Mouse (Mus musculus) urinary bladder, postnatal 4 days (tissue): ENCODE data around the gene Rtn4r.
"Not testable (repeated sequence)": the region's sequence is repeated elsewhere in the genome, so short reads cannot be mapped to it uniquely, and the experiment has no call there.

Experiments
- DNase-seq, 2 experiments: peaks; one replicate each; pipeline ENCODE4 v3.0.0; 2021 to 2022; ENCODE audit warnings: low spot score in 2 of 2

Gene Rtn4r

DNA sequence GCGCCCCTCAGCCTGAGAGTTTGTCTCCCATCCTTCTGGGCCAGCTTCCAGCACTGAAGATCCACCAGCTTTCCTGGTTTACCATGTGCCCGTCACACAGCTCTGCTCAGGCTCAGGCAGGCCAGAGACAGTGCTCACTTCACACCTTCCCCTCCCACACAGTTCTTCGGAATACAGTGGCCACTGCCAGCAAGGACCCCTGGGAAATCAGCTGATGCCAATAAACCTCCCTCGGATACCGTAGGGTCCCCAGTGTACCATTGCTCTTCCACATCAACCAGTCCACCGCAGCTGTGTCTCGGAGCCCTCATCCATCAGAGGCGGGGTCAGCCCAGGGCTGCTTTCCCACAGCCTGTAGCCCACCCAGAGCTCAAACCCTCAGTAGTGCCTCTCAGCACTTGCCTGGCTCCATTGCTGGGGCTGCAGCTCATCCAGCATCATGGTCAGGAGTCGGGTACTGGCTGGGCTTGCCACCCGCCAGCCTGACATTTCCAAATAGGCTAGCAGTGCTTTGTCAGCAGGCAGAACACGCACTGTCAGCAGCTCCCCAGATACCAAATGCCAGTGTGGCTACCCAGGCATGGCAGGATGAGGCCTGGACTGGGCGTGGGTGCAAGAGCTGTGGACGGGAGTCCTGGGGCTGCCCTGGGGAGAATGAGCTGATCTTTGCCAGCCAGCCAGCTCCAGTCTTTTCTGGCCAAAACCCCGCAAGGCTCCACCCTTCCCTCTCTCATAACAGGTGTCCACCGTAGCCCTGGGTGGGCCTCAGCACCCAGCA, 67.0 kb downstream of the Rtn4r start:
- DNase-seq = no peak

DNA sequence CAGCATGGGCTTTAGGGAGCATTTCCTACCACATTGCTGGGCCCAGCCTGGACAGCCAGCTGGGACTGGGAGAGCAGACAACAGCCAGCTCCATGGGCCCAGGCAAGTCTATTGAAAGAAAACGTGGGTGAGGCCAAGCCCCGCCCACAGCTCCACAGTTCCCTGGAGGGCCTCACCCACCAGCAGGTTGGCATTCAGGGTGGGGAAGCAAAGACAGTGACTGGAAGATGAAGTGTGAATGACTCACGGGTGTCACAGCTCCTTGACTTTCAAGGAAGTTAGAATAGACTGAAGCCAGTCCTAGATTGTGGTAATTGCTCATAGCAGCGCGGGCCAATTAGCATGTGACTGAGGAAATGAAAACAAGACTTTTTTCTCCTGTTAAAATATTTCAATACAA, 67.6 kb downstream of the Rtn4r start:
- DNase-seq = no peak

DNA sequence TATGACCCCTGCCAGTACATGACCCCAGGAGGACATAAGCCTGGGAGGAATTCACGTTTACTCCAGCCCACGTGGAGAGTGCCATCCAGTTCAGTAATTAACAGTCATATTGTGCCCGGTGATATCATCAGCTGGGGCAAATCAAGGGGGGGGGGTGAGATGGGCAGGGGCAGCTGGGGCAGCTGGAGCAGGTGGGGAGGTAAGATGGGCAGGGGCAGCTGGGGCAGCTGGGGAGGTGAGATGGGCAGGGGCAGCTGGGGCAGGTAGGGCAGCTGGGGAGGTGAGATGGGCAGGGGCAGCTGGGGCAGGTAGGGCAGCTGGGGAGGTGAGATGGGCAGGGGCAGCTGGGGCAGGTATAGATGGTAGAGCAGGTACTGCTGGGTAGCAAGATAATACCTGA, 68.1 kb downstream of the Rtn4r start:
- not testable (repeated sequence) for DNase-seq

GRCm38 (mm10) chr16:18197881-18198280, 70.4 kb downstream of the Rtn4r start:
- DNase-seq = no peak

DNA sequence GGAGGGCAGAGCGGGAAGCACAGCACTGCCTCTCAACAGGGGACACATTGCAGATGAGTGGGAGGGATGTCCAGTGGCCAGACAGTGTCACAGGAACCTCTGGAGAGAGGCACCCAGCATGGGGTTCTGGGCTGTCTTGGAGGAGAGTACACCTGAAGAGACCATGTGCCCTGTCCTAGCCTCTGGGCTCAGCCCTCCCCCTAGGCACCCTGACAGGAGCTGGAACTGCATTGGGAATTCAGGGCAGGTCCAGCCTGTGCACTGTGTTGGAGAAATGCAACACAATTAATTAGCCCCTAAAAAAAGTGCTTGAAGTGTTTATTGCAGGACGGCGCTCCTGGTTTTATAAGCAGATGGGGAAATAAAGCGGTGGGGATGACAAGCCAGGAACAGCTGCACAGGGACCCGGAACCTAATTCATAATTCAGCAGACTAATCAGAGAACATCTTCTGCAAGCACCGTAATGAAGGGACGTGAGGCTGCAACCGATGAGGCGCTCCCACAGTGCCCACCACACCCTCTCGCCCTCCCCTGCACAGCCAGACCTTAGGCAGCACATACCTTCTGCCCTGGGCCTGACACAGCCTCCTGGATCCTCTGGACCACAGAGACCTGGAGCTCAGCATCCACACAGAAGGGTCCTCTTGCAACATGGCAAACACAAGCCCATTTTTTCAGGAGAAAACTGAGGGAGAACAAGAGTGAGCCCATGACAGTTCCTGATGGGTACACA, 71.1 kb downstream of the Rtn4r start:
- no peak for DNase-seq

GRCm38 (mm10) chr16:18200062-18200461, 72.6 kb downstream of the Rtn4r start:
- DNase-seq = no peak

- DNase-seq = no peak
These were observed 74.2 kb downstream of the Rtn4r start for GRCm38 (mm10) chr16:18201620-18202019.
